Mouse (Mus musculus) inflammation-experienced regulatory T-cells (primary cell): ENCODE measurements around the gene Zfp560. TPM values are rescaled to one million over a fixed set of nuclear protein-coding genes. Genes with fewer than 3 reads are reported as not detected.

Experiments used
- polyA plus RNA-seq, 2 experiments: library from polyadenylated mRNA; unstranded; fragments of 100-300 nt; shearing (Covaris generic); gene quantifications; one replicate each; pipeline ENCODE4 v1.2.1; 2017

Gene Zfp560
- polyA plus RNA-seq = 10 to 100 TPM; 37.0 to 41.6 TPM

GRCm38 (mm10) chr9:20384532-20385342, at the start of gene Zfp560:
Zfp560 (minus strand) TSS chr9:20385177.

GRCm38 (mm10) chr9:20335994-20336393, 49.0 kb downstream of the Zfp560 start, which contains the start of gene Olfr18:
Olfr18 (minus strand) TSS chr9:20336094.

GRCm38 (mm10) chr9:20298232-20298631, 86.7 kb downstream of the Zfp560 start, which contains the start of gene Olfr873:
Olfr873 (plus strand) TSS chr9:20298532.

Other genes with a start within 250 kb of the Zfp560 start
- gene Olfr870, start 211.1 kb downstream of the Zfp560 start, polyA plus RNA-seq = under 1 TPM; 0.04 to 0.09 TPM
- gene Olfr871, start 173.0 kb downstream of the Zfp560 start, polyA plus RNA-seq = not detected
- 1 to 10 TPM in 1 of 2 experiments, not detected in 1; 1.1 TPM for gene Olfr872, start 148.1 kb downstream of the Zfp560 start, polyA plus RNA-seq
- gene Olfr39, start 102.8 kb downstream of the Zfp560 start, polyA plus RNA-seq = 1 to 10 TPM in 1 of 2 experiments, under 1 TPM in 1; 0.40 to 6.5 TPM
- gene Olfr873, start 86.6 kb downstream of the Zfp560 start, polyA plus RNA-seq = not detected
- gene Olfr18, start 49.1 kb downstream of the Zfp560 start, polyA plus RNA-seq = 1 to 10 TPM in 1 of 2 experiments, under 1 TPM in 1; 0.11 to 1.5 TPM
- gene Zfp26, start 75.0 kb upstream of the Zfp560 start, polyA plus RNA-seq = 10 to 100 TPM; 21.1 to 23.9 TPM
- gene Zfp426, start 107.6 kb upstream of the Zfp560 start, polyA plus RNA-seq = 10 to 100 TPM; 16.1 to 21.3 TPM
- gene Zfp266, start 136.2 kb upstream of the Zfp560 start, polyA plus RNA-seq = 10 to 100 TPM; 29.5 to 32.5 TPM
- gene Zfp846, start 196.1 kb upstream of the Zfp560 start, polyA plus RNA-seq = 10 to 100 TPM; 13.2 to 14.3 TPM